Mouse (Mus musculus): ENCODE results near the gene Copz1.

DNA sequence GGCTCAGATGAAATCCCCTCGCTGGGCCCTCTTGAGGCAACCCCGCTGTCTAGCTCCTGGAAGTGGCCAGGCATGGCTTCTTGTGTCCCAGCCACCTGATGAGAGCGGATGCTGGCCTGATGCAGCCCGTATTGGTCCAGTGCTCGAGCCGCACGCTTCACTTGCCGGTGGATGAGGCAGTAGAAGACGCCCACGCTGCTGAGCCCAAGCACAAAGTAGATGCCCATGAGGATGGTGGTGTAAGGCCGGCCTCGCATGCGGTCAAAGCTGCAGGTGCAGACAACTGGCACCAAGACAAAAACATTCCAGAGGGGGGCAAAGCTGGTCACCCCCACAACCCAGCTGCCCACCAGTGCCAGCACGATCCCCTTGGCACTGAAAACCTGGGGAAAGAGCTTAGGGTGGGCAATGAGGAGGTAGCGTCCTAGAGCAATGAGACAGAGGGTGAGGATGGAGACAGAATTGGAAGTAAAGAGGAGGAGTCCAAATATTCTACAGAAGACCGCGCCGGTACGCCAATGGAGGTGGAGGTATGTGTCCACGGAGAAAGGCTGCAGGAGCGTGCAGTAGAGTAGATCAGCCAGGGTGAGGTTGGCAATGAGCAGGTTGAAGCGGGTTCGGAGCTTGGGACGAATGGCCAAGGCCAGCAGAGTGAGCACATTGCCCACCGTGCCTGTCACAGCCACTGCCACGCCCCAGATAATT, 36.5 kb downstream of the Copz1 start:
- TF ChIP-seq POLR2A (IDR thresholded peaks at IDR 0.05; ENCODE audit: borderline replicate concordance, low read depth, low read length) (no peak), CTCF (IDR thresholded peaks at IDR 0.05; ENCODE audit: low read depth, low read length) (no peak)

All from bone marrow macrophage, adult 2 months (primary cell).